Mouse (Mus musculus) G1E (cell line): ENCODE measurements around the gene Fam76a.

Experiments
- CTCF ChIP-seq: IDR thresholded peaks from 2 replicates; pipeline ENCODE4 v1.5.1; 2012; ENCODE audit warnings: low read depth, low read length, inconsistent platforms, mixed read lengths
- GATA1 ChIP-seq: IDR thresholded peaks from 2 replicates; pipeline ENCODE4 v1.6.1; 2012; ENCODE audit warnings: borderline replicate concordance, low read length, inconsistent platforms, mixed read lengths
- POLR2AphosphoS5 ChIP-seq: IDR thresholded peaks from 2 replicates; pipeline ENCODE4 v1.6.1; 2012; ENCODE audit warnings: low read depth, low read length, inconsistent platforms; ENCODE audit not compliant: insufficient replicate concordance
- TAL1 ChIP-seq: conservative IDR thresholded peaks from 2 replicates; pipeline ENCODE4 v1.6.1; 2012; ENCODE audit warnings: low read depth, low read length, inconsistent platforms, mixed read lengths

DNA sequence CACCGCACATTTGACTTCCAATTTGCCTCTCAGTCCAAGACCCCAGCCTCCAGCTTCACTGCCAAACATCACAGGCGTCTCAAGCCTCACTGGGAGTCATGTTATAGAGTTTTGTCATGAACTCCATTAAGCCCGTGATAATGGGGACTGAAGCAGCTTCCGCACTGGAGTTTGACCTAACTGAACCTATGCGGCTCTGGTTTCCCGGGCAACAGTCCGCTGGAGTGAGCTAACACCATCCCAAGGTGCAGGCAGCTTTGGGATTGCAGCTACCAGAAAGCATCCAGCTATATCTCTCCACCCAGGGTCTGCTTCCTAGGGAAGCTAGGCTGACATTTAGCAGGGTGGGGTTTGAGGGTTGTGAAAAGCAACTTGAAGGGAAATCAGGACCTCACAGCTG is 12.3 kb upstream of the Fam76a start:
- TF ChIP-seq CTCF (no peak), TAL1 (no peak), POLR2AphosphoS5 (no peak), GATA1 (no peak)
